Mouse (Mus musculus): ENCODE data around the gene Cd40.

DNA sequence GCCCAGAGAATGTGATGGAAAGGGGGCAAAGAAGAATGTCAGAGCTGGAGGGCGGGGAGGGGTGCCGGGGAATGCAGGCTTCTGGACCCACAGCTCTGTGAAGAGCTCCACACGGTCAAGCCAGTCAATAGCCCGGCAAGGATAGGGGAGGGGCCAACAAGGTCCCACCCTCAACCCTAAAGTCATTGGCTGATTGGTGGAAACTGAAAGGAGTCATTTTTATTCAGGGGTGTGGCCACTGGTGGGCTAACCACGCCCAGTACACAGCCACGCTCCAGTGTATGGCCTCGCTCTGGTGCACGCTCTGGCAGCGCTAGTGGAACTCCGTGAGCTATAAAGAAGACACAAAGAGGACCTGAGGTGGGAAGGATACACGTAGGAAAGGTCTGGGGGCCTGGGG lies 58.3 kb downstream of the Cd40 start:
- TF ChIP-seq CTCF (IDR thresholded peaks at IDR 0.05), result no peak
- no peak for TF ChIP-seq POLR2A (IDR thresholded peaks at IDR 0.05; ENCODE audit: insufficient read depth, low read depth, low read length)

All from heart, adult 2 months (tissue).